Comparison of ENCODE assay signal across 8 mouse cellular contexts in the genomic region with DNA sequence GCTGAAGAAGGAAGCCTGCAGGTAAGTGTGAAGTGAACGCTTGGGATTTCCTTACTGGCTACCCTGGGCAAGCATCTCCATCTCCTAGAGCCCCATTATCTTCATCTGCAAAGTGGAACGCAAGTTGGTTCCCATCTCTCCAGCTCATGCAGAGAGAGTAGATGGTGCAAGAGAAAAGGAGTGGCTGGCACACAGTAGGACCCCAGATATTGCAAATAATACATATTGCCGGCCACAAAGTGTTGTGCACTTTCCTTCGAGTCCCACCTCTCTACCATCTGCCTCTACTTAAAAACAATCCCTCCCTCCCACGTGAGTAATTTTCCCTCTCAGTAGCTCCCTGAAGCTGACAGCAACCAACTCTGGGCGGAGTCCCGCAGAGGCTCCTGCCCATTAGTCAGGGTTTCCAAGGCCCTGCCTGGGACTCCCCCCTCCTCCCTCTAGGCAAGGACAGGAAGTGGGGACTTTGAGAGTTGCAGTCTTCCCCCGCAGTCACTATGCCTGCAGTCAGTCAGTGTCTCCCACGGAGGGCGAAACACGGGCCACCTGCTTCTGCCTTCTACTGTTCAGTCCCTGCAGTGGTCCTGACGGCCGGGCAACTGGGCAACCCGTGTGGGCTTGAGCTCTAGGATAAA. TPM values are rescaled to one million over a fixed set of nuclear protein-coding genes. Genes with fewer than 3 reads are reported as not detected.
DNase-seq lines count a peak whose midpoint lies in the region; ATAC-seq lines count a peak whose summit lies in the region.

No protein-coding gene starts in this region.

- intact Hi-C loops in left cerebral cortex, postnatal 36 days (cut with DNase I), result no loop called here

- peak; percentile 36 for DNase-seq in 3T3-L1 (ENCODE audit: low read depth, low spot score)
- peak; percentile 91 for DNase-seq in adrenal gland, postnatal 14 days
- peak; percentile 75 for DNase-seq in hindbrain, embryonic 10.5 days (ENCODE audit: low spot score)
- DNase-seq in left cerebral cortex, postnatal 36 days (ENCODE audit: low spot score in 2 of 2), result no peak

- 15% methylated on average over 14 of the region's 14 CpGs for WGBS in forebrain, embryonic 16.5 days
- 11% methylated on average over 14 of the region's 14 CpGs for WGBS in hindbrain, embryonic 10.5 days
- 8% methylated on average over 14 of the region's 14 CpGs for WGBS in limb, embryonic 12.5 days
- 12% methylated on average over 14 of the region's 14 CpGs for WGBS in midbrain, embryonic 13.5 days
- WGBS in stomach, embryonic 16.5 days, result 15% methylated on average over 14 of the region's 14 CpGs

- no peak overlapping the region for H3K27ac ChIP-seq in forebrain, embryonic 16.5 days (ENCODE audit: low read length)
- H3K27ac ChIP-seq in hindbrain, embryonic 10.5 days, result peak overlapping the region; percentile 80
- peak overlapping the region; percentile 69 for H3K27ac ChIP-seq in limb, embryonic 12.5 days
- H3K27ac ChIP-seq in midbrain, embryonic 13.5 days, result no peak overlapping the region
- H3K27ac ChIP-seq in stomach, embryonic 16.5 days (ENCODE audit: low read length), result peak overlapping the region; percentile 69

- H3K36me3 ChIP-seq in forebrain, embryonic 16.5 days (ENCODE audit: control insufficient read depth, insufficient read depth), result no peaks in the 10 kb centered on the region
- H3K36me3 ChIP-seq in hindbrain, embryonic 10.5 days, result no peaks in the 10 kb centered on the region
- H3K36me3 ChIP-seq in limb, embryonic 12.5 days, result no peaks in the 10 kb centered on the region
- H3K36me3 ChIP-seq in midbrain, embryonic 13.5 days, result no peaks in the 10 kb centered on the region
- H3K36me3 ChIP-seq in stomach, embryonic 16.5 days (ENCODE audit: control insufficient read depth, insufficient read depth, low read length), result no peaks in the 10 kb centered on the region

- no peak overlapping the region for H3K9ac ChIP-seq in forebrain, embryonic 16.5 days (replicated peaks; ENCODE audit: low read depth, low read length)
- no peak overlapping the region for H3K9ac ChIP-seq in limb, embryonic 12.5 days (replicated peaks)
- H3K9ac ChIP-seq in midbrain, embryonic 13.5 days (replicated peaks), result no peak overlapping the region
- peak overlapping the region; percentile 15; the same call in 1 of the 2 replicates for H3K9ac ChIP-seq in stomach, embryonic 16.5 days (ENCODE audit: low read length)

- H3K4me1 ChIP-seq in forebrain, embryonic 16.5 days (replicated peaks; ENCODE audit: control insufficient read depth, insufficient read depth, low read length), result peaks cover 16% of the 10 kb centered on the region
- peaks cover 39% of the 10 kb centered on the region for H3K4me1 ChIP-seq in hindbrain, embryonic 10.5 days (replicated peaks)
- H3K4me1 ChIP-seq in limb, embryonic 12.5 days (replicated peaks), result peaks cover 31% of the 10 kb centered on the region
- H3K4me1 ChIP-seq in midbrain, embryonic 13.5 days (replicated peaks), result peaks cover 27% of the 10 kb centered on the region
- peaks cover 19% of the 10 kb centered on the region; the same call in 1 of the 2 replicates for H3K4me1 ChIP-seq in stomach, embryonic 16.5 days (ENCODE audit: control insufficient read depth, insufficient read depth, low read length)

- H3K27me3 ChIP-seq in forebrain, embryonic 16.5 days (replicated peaks; ENCODE audit: control insufficient read depth, insufficient read depth, low read length), result 0 out of 2 replicates have a peak, but pooled peaks cover 4% of the 10 kb centered on the region
- peaks cover 39% of the 10 kb centered on the region for H3K27me3 ChIP-seq in hindbrain, embryonic 10.5 days (ENCODE audit: insufficient read depth, poor library complexity, severe bottlenecking)
- peaks cover 36% of the 10 kb centered on the region for H3K27me3 ChIP-seq in limb, embryonic 12.5 days
- peaks cover 22% of the 10 kb centered on the region for H3K27me3 ChIP-seq in midbrain, embryonic 13.5 days
- H3K27me3 ChIP-seq in stomach, embryonic 16.5 days (ENCODE audit: control insufficient read depth, insufficient read depth, low read length), result no peaks in the 10 kb centered on the region

- ATAC-seq in forebrain, embryonic 16.5 days, result peak; percentile 51; the same call in 1 of the 2 replicates
- ATAC-seq in limb, embryonic 12.5 days (ENCODE audit: insufficient number of reproducible peaks, insufficient read depth, low FRiP score, low TSS enrichment, low read depth), result peak; percentile 71; the same call in 1 of the 2 replicates
- ATAC-seq in midbrain, embryonic 13.5 days, result peak; percentile 67
- peak; percentile 87 for ATAC-seq in stomach, embryonic 16.5 days (ENCODE audit: insufficient read depth, low FRiP score)

- no peak overlapping the region for H3K4me2 ChIP-seq in forebrain, embryonic 16.5 days (ENCODE audit: low read length)
- H3K4me2 ChIP-seq in limb, embryonic 12.5 days, result peak overlapping the region; percentile 47
- peak overlapping the region; percentile 40 for H3K4me2 ChIP-seq in midbrain, embryonic 13.5 days (replicated peaks)
- H3K4me2 ChIP-seq in stomach, embryonic 16.5 days (ENCODE audit: low read depth, low read length), result peak overlapping the region; percentile 41

- no peak overlapping the region for H3K4me3 ChIP-seq in forebrain, embryonic 16.5 days (replicated peaks; ENCODE audit: low read length)
- H3K4me3 ChIP-seq in hindbrain, embryonic 10.5 days, result peak overlapping the region; percentile 37
- peak overlapping the region; percentile 12 for H3K4me3 ChIP-seq in limb, embryonic 12.5 days (replicated peaks)
- no peak overlapping the region for H3K4me3 ChIP-seq in midbrain, embryonic 13.5 days (replicated peaks)
- H3K4me3 ChIP-seq in stomach, embryonic 16.5 days (replicated peaks; ENCODE audit: low read length), result peak overlapping the region; percentile 13

- H3K9me3 ChIP-seq in forebrain, embryonic 16.5 days (ENCODE audit: control insufficient read depth, low read length), result no peaks in the 10 kb centered on the region
- H3K9me3 ChIP-seq in hindbrain, embryonic 10.5 days, result 0 out of 2 replicates have a peak, but pooled peaks cover 2% of the 10 kb centered on the region
- H3K9me3 ChIP-seq in limb, embryonic 12.5 days, result 0 out of 2 replicates have a peak, but pooled peaks cover 4% of the 10 kb centered on the region
- no peaks in the 10 kb centered on the region for H3K9me3 ChIP-seq in midbrain, embryonic 13.5 days
- no peaks in the 10 kb centered on the region for H3K9me3 ChIP-seq in stomach, embryonic 16.5 days (replicated peaks; ENCODE audit: control insufficient read depth, low read length)

RNA-seq across cellular contexts. Expression of a gene that starts 1.3 kb away (rescaled TPM):
- not detected in 2 replicates for total RNA-seq in adrenal gland, postnatal 14 days (2021)
- polyA plus RNA-seq in forebrain, embryonic 16.5 days (2015; fragmentation: Nextera tagmentation; extraction: Ambion mirVana), result not detected in 2 replicates
- polyA plus RNA-seq in hindbrain, embryonic 10.5 days (2016; fragmentation: Nextera tagmentation; extraction: Ambion mirVana), result not detected in 2 replicates
- not detected in 2 replicates for polyA plus RNA-seq in limb, embryonic 12.5 days (2016; fragmentation: Nextera tagmentation; extraction: Ambion mirVana)
- polyA plus RNA-seq in midbrain, embryonic 13.5 days (2015; fragmentation: Nextera tagmentation; extraction: Ambion mirVana), result not detected in 2 replicates
- not detected in 2 replicates for polyA plus RNA-seq in stomach, embryonic 16.5 days (2015; fragmentation: Nextera tagmentation; extraction: Ambion mirVana)
- total RNA-seq in left cerebral cortex, postnatal 36 days (2021), result not detected

RNA-seq across cellular contexts. Expression of a gene that starts 49.8 kb away (rescaled TPM):
- total RNA-seq in adrenal gland, postnatal 14 days (2021), result not detected in 2 replicates
- polyA plus RNA-seq in forebrain, embryonic 16.5 days (2015; fragmentation: Nextera tagmentation; extraction: Ambion mirVana), result not detected in 2 replicates
- polyA plus RNA-seq in hindbrain, embryonic 10.5 days (2016; fragmentation: Nextera tagmentation; extraction: Ambion mirVana), result 0.14 and 0.20 TPM in 2 replicates
- not detected in 2 replicates for polyA plus RNA-seq in limb, embryonic 12.5 days (2016; fragmentation: Nextera tagmentation; extraction: Ambion mirVana)
- polyA plus RNA-seq in midbrain, embryonic 13.5 days (2015; fragmentation: Nextera tagmentation; extraction: Ambion mirVana), result 0.34 TPM in 1 of 2 replicates, not detected in the other
- not detected in 2 replicates for polyA plus RNA-seq in stomach, embryonic 16.5 days (2015; fragmentation: Nextera tagmentation; extraction: Ambion mirVana)
- total RNA-seq in left cerebral cortex, postnatal 36 days (2021), result not detected

Comparison
In these comparisons a context has a peak if more than half of its experiments do, and no peak if none do; other contexts are left out.
1. DNase-seq: peak in 3T3-L1 (single experiment), adrenal gland, postnatal 14 days (single experiment) and hindbrain, embryonic 10.5 days (single experiment); none in left cerebral cortex, postnatal 36 days (0 of 2).
2. H3K27ac ChIP-seq: peak in hindbrain, embryonic 10.5 days (single experiment), limb, embryonic 12.5 days (single experiment) and stomach, embryonic 16.5 days (single experiment); none in forebrain, embryonic 16.5 days (single experiment) and midbrain, embryonic 13.5 days (single experiment).
3. H3K4me3 ChIP-seq: peak in hindbrain, embryonic 10.5 days (single experiment), limb, embryonic 12.5 days (single experiment) and stomach, embryonic 16.5 days (single experiment); none in forebrain, embryonic 16.5 days (single experiment) and midbrain, embryonic 13.5 days (single experiment).
4. Peak in every context shown above with its lines, with median percentiles within 50 percentile points of each other: ATAC-seq.